Mouse (Mus musculus): ENCODE measurements at regions not wholly inside any gene's neighbourhood (a gene's known extent, or its start where the extent isn't known, plus 50 kb on each side); places are given as distances from the start of the nearest gene placed in this dataset.

DNA sequence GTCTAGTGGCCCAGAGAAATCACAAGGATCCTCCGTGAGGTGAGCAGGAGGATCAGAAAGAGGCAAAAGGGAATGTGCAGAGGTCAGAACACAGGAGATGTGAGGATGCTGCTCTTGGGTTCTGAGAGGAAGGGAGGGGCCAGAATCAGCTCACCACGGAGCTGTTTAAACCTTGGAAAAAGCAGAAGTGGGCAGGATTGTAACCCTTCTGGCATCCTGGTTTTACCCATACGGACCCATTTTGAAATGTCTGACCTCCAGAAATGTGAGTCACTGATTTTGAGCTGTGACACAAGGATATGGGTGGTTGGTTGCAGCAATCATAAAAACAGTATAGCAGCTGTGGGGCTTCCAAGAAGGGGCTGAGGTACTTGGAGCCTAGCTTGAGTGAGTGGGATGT is 56.6 kb upstream of the Laptm4a start:
- ATAC-seq (ENCODE audit: low FRiP score), result no peak
- WGBS, result 75% methylated on average over 3 of the region's 3 CpGs
- H3K9me3 ChIP-seq (replicated peaks), result no peaks in the 10 kb centered on the region
- H3K36me3 ChIP-seq, result no peaks in the 10 kb centered on the region
- no peak overlapping the region for H3K9ac ChIP-seq
- no peaks in the 10 kb centered on the region for H3K4me1 ChIP-seq
- no peak overlapping the region for H3K27ac ChIP-seq
- H3K4me2 ChIP-seq (replicated peaks), result no peak overlapping the region
- H3K4me3 ChIP-seq, result no peak overlapping the region
- H3K27me3 ChIP-seq, result no peaks in the 10 kb centered on the region

DNA sequence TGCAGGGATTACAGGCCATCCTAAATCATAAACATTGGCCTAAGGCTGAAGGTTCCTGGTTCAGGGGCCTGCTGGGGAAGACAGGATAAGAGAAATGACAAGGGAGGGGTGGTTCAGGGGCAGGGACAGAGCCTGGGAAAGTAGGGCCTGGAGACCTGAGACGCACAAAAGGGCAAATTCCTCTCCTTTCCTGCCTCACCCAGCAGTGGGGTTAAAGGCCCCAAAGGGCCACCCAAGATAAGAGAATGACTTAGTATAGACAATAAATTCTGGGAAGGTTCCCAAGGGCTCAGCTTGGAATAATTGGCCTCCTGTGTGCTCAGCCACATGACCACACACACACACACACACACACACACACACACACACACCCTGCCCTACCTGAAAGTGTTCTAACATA is 56.2 kb upstream of the Laptm4a start:
- 36% methylated on average over 1 of the region's 1 CpGs for WGBS
- ATAC-seq (ENCODE audit: low FRiP score), result no peak
- no peak overlapping the region for H3K4me2 ChIP-seq (replicated peaks)
- no peak overlapping the region for H3K9ac ChIP-seq
- H3K4me1 ChIP-seq, result no peaks in the 10 kb centered on the region
- no peak overlapping the region for H3K27ac ChIP-seq
- no peaks in the 10 kb centered on the region for H3K27me3 ChIP-seq
- H3K4me3 ChIP-seq, result no peak overlapping the region
- no peaks in the 10 kb centered on the region for H3K36me3 ChIP-seq
- H3K9me3 ChIP-seq (replicated peaks), result no peaks in the 10 kb centered on the region

DNA sequence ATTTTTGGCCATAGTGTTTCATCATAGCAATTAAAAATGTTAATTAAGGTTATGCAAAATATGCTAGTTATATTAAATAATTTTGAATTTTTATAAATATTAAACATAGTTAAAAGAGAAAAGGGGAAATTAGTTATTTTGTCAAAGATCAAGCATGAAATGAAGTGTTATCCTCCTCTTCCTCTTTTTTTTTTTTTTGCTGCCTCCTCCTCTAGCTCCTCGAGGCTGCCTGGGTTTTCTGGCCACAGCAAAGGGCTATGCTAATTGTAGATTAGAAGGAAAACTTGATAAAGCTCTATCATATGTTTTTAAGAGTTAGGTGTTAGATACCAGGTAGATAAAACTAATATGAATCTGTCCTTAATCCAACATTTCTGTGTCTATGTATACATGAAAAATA is 54.4 kb upstream of the Laptm4a start:
- H3K4me3 ChIP-seq, result no peak overlapping the region
- no peak overlapping the region for H3K27ac ChIP-seq
- H3K27me3 ChIP-seq, result no peaks in the 10 kb centered on the region
- no peaks in the 10 kb centered on the region for H3K4me1 ChIP-seq
- no peak for ATAC-seq (ENCODE audit: low FRiP score)
- H3K36me3 ChIP-seq, result no peaks in the 10 kb centered on the region
- H3K4me2 ChIP-seq (replicated peaks), result no peak overlapping the region
- H3K9ac ChIP-seq, result no peak overlapping the region
- 48% methylated on average over 1 of the region's 1 CpGs for WGBS
- no peaks in the 10 kb centered on the region for H3K9me3 ChIP-seq (replicated peaks)

GRCm38 (mm10) chr12:8868690-8869089 is 52.8 kb upstream of the Laptm4a start:
- H3K9ac ChIP-seq, result no peak overlapping the region
- ATAC-seq (ENCODE audit: low FRiP score), result no peak
- WGBS, result 69% methylated on average over 6 of the region's 6 CpGs
- no peaks in the 10 kb centered on the region for H3K4me1 ChIP-seq
- H3K4me3 ChIP-seq, result no peak overlapping the region
- H3K9me3 ChIP-seq (replicated peaks), result no peaks in the 10 kb centered on the region
- no peak overlapping the region for H3K27ac ChIP-seq
- H3K27me3 ChIP-seq, result no peaks in the 10 kb centered on the region
- no peaks in the 10 kb centered on the region for H3K36me3 ChIP-seq
- no peak overlapping the region for H3K4me2 ChIP-seq (replicated peaks)

GRCm38 (mm10) chr12:8869190-8869589 is 52.3 kb upstream of the Laptm4a start:
- Histone ChIP-seq H3K27ac (no peak overlapping the region), H3K4me1 (no peaks in the 10 kb centered on the region), H3K27me3 (no peaks in the 10 kb centered on the region), H3K9me3 (replicated peaks) (no peaks in the 10 kb centered on the region), H3K4me3 (no peak overlapping the region), H3K9ac (no peak overlapping the region), H3K36me3 (no peaks in the 10 kb centered on the region), H3K4me2 (replicated peaks) (no peak overlapping the region)
- whole genome bisulfite sequencing, result 51% methylated on average over 1 of the region's 1 CpGs
- ATAC-seq (ENCODE audit: low FRiP score), result no peak

Measured in hindbrain, embryonic 12.5 days (tissue).